Mouse (Mus musculus): ENCODE measurements around the gene Prim1.
A peak's percentile ranks its signal among the peaks of the same experiment; 100 is the strongest.

Gene Prim1

DNA sequence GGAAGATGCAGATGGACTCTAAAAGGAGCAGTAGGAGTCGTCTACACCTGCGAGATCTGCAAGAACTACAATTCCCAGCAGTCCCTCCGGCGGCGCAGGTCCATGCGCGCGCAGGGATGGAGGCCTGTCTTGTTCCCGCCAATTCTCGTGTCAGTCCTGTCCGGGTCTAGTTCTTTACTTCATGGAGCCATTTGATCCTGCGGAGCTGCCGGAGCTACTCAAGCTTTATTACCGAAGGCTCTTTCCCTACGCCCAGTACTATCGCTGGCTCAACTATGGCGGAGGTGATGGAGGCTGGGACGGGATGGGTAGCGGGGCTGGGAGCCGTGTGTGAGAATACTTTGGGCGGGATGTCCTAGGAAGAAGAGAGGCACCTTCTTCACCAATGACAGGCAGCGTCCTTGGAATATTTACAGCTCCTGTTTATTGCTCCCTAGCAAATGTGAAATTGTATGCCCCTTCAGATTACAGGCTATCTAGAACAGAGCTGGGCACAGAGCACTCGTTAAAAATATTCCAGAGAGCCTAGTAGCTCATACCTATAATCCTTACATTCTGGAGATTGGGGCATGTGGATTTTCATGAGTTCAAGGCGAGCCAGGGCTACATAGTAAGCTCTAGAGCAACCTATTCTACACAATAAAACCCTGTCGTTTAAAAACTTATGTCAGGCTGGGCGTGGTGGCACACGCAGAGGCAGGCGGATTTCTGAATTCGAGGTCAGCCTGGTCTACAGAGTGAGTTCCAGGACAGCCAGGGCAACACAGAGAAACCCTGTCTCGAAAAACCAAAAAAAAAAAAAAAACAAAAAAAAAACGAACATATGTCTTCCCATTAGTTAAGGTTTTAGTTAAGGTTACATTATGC lies at the start of gene Prim1:
Gene Prim1, plus strand, starts transcription at position 101 of the 867 bp plus-strand sequence.
- DNase-seq: peak; percentile 83 to 87

DNA sequence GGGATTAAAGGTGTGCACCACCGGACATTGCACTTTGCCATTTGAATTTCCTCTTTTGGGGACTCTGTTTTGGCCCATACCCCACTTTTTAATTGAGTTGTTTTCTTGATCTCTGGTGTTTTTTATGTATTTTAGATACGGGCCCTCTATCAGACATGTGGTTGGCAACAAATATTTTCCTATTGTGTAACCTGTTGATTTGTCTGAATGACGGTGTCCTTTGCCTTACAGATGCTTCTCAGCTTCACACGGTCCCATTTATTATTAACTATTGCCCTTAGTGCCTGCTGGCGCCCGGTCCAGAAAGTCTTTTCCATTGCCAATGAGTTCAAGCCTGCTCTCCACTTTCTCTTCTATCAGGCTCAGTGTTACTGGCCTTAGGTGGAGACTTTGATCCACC lies 48.5 kb upstream of the Prim1 start:
- DNase-seq: no peak

DNA sequence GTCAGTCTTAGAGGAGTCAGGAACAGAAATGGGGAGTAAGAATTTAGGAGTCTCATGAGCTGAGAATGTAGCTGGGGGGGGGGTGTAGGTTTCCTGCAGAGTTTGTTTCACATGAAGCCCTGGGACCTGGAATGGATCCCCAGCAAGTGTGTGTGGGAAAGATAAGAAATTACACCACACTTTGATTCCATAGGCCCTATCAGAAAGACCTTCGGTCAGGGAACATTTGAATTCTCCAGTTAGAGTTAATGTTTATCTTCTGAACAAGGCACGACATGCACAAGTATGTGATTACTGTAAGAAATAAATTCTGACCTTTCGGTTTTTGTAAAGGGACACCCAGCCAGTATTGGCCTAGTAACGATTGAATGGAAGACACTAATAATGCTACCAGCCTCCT lies 45.1 kb upstream of the Prim1 start:
- no peak for DNase-seq

DNA sequence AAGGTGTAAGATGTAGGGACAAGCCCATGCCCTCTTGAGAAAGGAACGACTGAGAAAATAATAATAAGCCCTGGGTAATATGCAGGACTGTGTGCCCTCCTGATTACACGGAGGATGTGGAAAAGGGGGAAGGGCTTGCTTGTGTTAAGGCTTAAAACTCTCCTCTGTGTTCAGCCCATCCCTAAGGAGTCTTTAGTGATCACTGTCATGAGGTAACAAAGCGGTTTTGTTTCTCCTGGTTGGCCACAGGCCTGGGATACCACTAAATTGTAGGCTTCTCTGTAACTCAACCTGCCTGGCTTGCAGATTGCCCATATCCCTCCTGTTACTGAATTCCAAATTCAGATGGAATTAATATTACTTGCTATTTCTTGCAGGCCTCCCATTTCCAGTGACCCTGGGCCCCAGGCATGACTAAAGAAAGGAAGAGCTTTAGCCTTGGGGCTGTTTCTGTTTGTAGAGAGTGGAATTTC lies 44.6 kb upstream of the Prim1 start:
- no peak for DNase-seq

DNA sequence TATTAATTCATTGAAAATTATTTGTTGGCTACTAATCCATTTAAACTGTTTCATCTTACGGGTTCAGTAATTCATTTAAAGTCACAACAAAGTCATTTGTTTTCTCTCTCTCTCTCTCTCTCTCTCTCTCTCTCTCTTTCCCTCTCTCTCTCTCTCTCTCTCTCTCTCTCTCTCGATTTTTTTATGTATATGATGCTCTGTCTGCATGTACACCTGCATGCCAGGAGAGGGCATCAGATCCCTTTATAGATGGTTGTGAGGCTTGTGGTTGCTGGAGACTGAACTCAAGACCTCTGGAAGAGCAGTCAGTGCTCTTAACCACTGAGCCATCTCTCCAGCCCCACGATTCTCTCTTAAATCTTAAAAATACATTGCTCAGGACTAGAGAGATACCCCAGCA lies 43.8 kb upstream of the Prim1 start:
- no peak for DNase-seq

DNA sequence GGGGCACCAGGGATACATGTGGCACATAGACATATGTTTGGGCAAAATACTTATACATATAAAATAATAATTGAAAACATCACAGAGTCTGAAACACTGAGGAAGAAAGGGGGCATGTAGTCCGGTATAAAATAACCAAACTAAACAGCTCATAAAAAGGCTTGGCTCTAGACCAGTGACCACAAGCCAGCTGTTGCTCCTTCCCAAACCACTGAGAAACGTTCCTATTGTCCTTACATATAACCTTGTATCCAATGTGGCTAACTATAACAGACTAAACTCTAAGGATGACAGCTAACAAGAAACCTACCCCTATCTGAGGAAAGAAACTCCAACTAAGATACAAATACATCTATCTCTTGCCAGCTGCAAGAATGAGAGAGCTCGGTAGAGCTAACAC lies 40.9 kb upstream of the Prim1 start:
- DNase-seq: no peak

DNA sequence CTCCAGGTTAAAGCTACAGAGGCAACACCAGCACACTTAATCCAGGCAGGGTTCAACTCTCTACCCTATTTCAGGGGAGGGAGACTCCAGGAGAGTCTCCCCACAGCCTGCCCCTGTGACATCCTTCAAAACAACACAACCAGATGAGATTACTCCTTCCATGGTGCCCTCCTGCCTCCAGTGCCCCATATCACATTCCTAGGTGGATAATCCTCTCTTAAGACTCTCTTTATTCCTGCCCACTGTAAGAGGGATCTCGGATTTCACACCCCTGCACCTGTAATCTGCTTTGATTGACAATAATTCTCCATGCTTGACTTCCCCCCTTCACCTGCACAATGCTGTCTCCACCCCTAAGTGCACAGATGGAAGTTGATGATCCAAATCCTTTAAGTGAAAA lies 39.5 kb upstream of the Prim1 start:
- DNase-seq: no peak

DNA sequence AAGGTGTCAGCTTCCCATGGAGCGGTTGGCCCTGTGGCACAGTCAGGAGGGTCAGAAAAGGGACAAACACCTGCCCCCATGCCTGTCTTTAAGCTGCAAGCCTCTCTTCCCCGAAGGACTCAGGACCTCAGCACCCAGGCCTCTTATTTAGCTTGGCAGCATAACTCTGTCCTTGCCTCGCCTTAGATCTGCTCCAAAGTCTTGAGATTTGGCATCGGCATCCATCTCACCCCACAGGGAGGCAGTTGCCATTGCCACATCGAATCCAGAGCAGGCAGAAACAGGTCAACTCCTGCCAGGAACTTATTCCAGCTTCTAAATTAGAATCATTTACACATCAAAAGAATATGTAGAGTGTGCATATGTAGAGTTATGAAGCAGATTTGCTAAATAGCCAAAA lies 30.3 kb upstream of the Prim1 start:
- no peak for DNase-seq

DNA sequence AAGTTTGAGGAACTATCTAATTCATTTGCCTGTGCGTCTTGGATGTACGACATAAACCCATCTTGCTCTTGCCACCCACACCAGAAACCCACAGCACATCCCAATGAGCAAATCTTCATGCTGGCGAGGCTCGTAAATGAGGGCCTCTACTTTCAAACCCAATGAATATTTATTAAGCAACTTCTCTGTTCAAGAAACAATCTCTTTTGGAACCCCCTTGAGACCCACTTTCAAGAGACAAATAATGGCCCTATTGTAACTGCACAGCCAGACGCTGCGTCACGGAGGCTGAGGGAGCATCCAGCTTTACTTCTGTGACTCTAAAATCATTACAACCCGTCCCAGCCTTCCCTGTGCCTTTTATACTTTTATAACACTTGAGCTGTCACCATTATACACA lies 29.4 kb upstream of the Prim1 start:
- DNase-seq: no peak

DNA sequence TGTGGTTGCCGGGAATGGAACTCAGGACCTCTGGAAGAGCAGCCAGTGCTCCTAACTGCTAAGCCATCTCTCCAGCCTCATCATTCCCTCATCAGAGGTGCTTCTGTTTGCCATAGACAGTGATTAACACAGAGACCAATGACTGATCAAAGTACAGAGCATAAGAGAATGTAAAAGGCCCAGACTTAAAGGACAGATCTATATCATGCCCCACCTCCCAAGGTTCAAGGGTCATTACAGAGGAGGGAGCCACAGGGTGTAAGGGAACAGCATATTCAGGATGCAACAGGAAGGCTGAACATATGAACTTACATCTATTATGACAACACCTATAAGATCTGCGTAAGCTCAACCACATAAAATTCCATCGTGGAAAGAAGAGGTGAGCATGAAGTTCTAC lies 18.3 kb upstream of the Prim1 start:
- no peak for DNase-seq

DNA sequence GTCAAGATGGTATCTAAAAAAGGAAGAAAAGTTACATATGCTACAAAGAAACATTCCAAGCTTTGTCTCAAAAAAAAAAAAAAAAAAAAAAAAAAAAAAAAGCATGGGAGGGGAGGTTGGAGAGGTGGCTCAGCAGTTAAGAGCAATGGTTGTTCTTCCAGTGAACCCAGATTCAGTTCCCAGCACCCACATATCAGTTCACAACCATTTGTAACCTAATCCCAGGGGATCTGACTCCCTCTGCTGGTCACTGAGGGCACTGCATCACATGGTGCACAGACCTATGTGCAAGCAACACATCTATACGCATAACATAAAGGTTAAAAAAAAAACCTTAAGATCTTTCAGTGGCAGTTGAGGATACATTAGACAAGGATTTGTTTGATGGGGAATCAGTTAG lies 16.7 kb upstream of the Prim1 start:
- no peak for DNase-seq

DNA sequence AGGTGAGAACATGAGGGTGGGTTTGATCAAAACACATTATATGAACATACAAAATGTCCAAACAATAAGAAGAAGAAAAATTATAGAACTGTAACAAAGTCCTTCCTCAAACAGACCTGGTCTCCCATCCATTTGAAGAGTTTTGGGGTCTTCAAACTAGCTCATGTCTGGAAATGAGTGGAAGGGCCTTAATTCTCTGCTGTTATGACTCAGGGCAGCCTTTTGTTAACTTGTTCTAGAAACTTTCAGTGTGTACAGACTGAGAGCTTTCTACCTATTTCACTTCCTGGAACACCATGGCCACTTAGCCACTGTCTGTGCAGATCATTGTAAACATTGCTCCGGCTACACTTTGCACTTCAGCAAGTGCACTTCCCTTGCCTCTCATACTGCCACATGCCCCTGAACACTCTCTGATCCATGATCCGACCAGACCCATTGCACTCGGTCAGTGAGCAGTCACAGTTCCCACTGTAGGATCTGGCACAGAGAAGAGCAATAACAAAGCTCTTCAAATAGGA lies 11.6 kb upstream of the Prim1 start:
- DNase-seq: no peak

DNA sequence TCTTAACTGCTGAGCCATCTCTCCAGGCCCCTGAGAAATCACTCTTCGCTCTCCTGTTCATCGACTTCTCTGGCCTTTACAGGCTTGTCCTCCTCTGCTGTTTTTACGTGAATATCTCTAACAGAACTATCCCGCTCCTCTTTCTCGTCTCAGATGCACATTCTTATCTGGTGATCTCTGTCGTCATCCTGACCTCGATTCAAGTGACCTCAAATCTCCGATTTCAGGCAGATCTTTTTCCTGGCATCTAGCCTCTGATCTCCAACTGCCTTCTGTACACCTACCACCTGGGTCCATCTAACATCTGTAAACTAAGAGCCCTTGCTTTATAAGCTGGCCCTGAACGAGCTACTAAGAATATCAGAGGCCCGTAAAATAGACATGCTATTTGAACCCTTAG lies 10.1 kb upstream of the Prim1 start:
- no peak for DNase-seq

DNA sequence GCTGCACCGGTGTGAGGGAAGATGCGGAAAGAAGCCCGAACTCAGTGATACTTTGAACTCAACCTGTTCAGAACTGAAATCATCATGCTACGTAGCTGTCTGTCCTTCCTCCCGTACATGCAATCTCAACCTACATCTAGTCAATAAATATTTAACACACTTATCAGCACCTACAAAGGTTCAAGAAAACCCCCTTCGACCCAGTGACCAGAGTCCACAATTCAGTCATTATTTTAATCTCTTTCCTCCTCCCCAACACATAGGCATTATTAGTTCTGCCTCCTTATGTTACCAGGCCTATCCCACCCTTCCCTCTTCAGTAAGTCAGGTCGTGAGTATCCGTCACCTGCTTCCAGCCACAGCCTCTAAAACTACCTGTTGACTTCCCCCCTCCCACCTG lies 9.5 kb upstream of the Prim1 start:
- no peak for DNase-seq

DNA sequence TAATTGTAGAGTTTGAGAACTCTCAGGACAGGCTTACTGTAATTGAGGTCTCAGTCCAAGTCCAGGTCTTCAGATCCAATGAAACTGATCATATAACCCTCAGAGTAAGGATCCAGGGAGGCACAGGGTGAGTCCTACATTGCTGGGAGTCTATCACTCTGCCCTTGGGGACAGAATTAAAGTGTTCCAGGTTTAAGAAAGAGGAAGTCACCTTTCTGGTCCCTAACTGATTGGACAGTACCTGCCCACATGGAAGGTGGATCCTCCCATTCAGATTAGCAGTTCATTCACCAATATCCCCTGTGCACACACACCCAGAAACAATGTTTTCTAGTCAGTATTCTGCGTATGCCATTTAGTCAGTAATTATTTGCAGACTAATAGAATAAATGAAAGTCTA lies 7.5 kb upstream of the Prim1 start, which contains the start of gene Hsd17b6:
Gene Hsd17b6, minus strand, starts transcription at position 166 of the 400 bp plus-strand sequence.
- DNase-seq: no peak

DNA sequence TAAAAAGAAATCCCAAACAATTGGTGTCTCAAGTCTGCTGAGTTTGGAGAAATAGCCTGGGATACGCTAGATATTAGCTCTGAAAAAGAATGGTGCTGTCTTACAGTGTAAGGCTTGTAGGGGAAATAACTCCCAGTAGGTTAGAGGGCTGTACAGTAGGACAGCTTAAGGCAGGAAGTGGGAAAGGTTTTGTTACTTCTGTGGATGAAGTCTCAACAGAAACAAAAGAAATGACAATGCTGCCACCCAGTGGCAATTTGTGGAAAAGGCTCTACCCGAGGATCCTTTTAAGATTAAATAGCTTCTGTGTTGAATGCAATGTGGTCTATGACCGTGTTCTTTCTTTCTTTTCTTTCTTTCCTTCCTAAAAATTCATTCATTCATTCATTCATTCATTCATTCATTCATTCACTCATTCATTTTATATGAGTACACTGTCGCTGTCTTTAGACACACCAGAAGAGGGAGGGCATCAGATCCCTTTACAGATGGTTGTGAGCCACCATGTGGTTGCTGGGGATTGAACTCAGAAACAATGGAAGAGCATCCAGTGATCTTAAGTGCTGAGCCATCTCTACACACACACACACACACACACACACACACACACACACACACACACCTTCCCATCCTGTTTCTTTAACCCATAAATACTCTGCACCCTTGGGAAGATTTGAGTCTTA lies 6.6 kb upstream of the Prim1 start:
- DNase-seq: peak; percentile 59 to 75

DNA sequence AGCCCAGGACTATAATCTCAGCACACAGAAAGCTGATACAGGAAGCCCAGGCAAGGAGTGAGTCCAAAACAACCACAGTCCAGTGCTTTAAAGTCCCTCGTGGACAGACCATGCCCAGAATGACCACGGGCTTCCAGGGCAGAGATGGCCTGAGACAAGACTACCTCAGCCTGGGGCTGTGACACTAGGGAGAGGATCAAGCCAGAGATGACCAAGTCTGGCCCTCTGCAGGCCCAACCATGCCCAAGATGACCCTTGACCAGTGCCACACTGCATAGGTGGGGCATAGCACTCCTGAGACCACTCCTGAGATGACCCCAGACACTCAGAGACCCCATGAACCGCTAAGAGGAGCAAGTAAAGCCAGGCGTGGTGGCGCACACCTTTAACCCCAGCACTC lies 5.2 kb upstream of the Prim1 start:
- DNase-seq: no peak

DNA sequence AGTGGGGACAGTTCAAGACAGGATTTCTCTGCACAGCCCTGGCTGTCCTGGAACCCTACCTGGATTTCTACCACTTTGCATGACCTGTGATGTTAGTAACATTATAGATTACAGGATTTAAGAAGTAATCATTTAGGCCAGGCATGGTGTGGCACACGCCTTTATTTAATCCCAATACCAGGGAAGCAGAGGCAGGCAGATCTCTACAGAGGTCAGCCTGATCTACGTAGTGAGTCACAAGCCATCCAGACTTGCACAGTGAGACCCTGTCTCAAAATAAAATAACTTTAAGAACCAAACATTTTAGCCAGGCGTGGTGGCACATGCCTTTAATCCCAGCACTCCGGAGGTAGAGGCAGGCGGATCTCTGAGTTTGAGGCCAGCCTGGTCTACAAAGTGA lies 7.2 kb downstream of the Prim1 start:
- no peak for DNase-seq

DNA sequence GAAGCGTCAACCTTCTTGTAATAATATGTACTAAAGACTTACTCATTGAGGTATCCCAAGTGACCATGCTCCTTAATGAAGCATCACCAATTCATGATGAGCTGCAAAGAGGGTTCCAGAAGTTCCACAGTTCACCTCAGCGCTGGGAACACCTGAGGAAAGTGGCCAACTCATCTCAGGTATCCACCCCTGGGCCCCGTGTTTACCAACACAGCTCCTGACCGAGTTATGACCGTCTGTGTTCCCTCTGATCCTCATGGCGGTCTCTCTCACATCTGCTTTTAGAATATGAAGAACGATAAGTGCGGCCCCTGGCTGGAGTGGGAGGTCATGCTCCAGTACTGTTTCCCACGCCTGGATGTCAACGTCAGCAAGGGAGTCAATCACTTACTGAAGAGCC lies 8.5 kb downstream of the Prim1 start:
- DNase-seq: no peak

DNA sequence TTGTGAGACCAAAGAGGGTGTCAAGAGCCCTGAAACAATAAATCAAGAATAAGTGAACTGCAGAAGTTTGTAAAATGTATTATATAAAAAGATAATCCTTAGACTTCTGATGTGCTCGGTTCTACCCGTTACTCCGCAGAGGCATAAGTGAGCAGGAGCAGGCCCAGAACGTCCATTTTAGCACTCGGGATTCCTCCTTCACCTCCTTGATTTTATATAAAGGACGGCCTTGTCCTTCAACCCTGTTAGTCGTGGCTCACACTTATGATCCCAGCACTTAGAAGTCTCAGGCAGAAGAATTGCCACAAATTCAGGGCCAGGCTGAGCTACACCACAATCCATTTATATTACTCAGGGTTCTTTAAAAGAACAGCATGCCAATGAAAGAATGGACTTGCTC lies 15.0 kb downstream of the Prim1 start:
- DNase-seq: no peak

DNA sequence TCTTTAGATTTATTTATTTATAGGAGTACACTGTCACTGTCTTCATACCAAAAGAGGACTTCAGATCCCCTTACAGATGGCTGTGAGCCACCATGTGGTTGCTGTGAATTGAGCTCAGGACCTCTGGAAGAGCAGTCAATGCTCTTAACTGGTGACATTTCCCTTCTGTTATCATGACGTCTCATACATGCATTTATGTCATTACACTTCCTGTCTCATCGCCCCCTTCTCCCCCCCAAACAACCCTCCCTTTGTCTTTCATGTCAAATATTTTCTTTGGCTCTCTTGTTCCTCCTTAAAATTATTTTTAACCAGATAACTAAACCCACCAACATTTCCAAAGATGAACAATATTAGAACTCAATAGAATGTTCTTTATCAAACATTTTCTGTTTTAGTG lies 15.9 kb downstream of the Prim1 start:
- DNase-seq: no peak

DNA sequence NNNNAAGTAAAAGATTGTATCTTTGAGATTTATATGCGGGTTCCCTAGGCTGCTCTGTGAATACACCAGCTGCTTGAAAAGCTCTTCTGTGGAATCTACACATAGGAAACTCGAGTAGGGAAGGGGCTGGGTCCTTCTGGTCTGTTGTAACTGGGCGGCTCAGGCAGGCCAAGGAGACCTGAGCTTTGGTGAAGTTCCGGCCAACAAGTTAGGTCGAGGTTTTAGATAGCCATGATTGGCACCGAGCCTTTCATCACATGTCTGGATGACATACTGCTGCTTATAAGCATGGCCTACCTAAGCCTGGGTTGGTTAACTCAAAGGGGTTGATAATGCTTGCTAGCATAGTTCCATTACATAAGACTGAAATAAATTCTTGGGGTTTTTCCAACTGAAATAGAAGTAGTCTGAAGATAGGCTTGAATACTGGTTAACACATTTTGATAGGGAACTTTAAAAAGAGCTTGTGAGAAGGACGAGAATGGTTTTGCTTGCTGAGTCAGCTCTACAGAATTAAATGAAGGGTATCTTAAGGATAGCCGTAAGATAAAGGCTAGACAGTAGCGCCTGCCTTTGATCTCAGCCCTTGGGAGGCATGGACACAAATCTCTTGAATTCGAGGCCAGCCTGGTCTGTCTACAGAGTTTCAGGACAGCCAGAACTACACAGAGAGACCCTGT lies 21.9 kb downstream of the Prim1 start:
- peak; percentile 60 to 75 for DNase-seq

DNA sequence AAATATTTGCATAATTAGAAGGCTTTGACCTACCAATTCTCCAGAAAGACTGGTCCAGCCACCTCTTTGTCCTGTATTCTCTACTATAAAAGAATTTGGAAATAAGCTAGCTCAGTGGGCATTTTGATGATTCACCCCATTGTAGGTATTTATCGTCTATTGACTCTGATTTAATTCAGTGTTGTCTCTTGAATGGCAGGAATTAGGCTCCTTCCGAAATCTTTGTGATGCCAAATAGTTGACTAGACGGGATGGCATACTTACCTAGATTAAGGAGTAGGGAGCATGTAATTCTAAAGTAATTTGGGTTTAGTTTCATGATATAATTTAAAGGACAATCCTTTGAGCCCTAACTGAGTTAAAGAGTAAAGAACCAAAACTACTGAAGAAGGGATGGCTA lies 23.0 kb downstream of the Prim1 start:
- DNase-seq: no peak

Data from lung, adult 18-20 months (tissue).